Mouse (Mus musculus) intestine, postnatal 0 days (tissue): Measurements from ENCODE around the gene C1qtnf3. TPM values are rescaled to one million over a fixed set of nuclear protein-coding genes. Genes with fewer than 3 reads are reported as not detected.
A peak's percentile ranks its signal among the peaks of the same experiment; 100 is the strongest.

Source experiments
- ATAC-seq: fragments of 200-750 bp; cut with Nextera tagmentation; 2 replicates; pipeline ENCODE4 v1.8.0; 2017; ENCODE audit warnings: mild to moderate bottlenecking, moderate TSS enrichment, moderate library complexity
- H3K27ac ChIP-seq: fragments of 300-500 bp; sonication (generic); 2 replicates; pipeline ENCODE4 v1.5.1; 2014; ENCODE audit warnings: mild to moderate bottlenecking, low read depth, low read length, moderate library complexity
- H3K27me3 ChIP-seq: fragments of 300-500 bp; sonication (generic); replicated peaks from 2 replicates; pipeline ENCODE4 v1.6.1; 2014; ENCODE audit warnings: low read length, mixed read lengths; ENCODE audit not compliant: control insufficient read depth, insufficient read depth
- H3K36me3 ChIP-seq: fragments of 300-500 bp; sonication (generic); 2 replicates; pipeline ENCODE4 v1.6.1; 2014; ENCODE audit warnings: mild to moderate bottlenecking, moderate library complexity; ENCODE audit not compliant: control insufficient read depth, insufficient read depth
- H3K4me1 ChIP-seq: fragments of 300-500 bp; sonication (generic); replicated peaks from 2 replicates; pipeline ENCODE4 v1.6.1; 2014; ENCODE audit warnings: antibody characterized with exemption, low read length, mixed read lengths; ENCODE audit not compliant: control insufficient read depth, insufficient read depth
- H3K4me2 ChIP-seq: fragments of 300-500 bp; sonication (generic); replicated peaks from 2 replicates; pipeline ENCODE4 v1.6.1; 2014; ENCODE audit warnings: low read depth, mild to moderate bottlenecking, moderate library complexity
- H3K4me3 ChIP-seq: fragments of 300-500 bp; sonication (generic); 2 replicates; pipeline ENCODE4 v1.5.1; 2014; ENCODE audit warnings: low read depth, low read length
- H3K9ac ChIP-seq: fragments of 300-500 bp; sonication (generic); 2 replicates; pipeline ENCODE4 v1.6.1; 2014; ENCODE audit warnings: mild to moderate bottlenecking, low read depth, low read length
- H3K9me3 ChIP-seq: fragments of 300-500 bp; sonication (generic); 2 replicates; pipeline ENCODE4 v1.6.1; 2016; ENCODE audit warnings: mixed run types; ENCODE audit not compliant: control insufficient read depth
- CTCF ChIP-seq: sonication (generic); IDR thresholded peaks from 2 replicates; pipeline ENCODE4 v1.5.1; 2016; ENCODE audit warnings: low read depth, mild to moderate bottlenecking, control low read depth, antibody characterized with exemption, moderate library complexity
- WGBS: fragments of 180-500 bp; shearing (Covaris S2); extraction: QIAGEN DNeasy Blood & Tissue Kit; methylation state at CpG from one replicate; pipeline ENCODE4 v1.1.7; 2014; 5-methylcytosine and 5-hydroxymethylcytosine counted together
- polyA plus RNA-seq: library from polyadenylated mRNA; unstranded; fragments of >200 nt; fragmentation: Nextera tagmentation; extraction: Ambion mirVana; gene quantifications from 2 replicates; pipeline ENCODE4 v1.2.1, GENCODE M21; 2015

The C1qtnf3 gene
- polyA plus RNA-seq, 1 experiment from 2014 or later = 7.9 TPM

- TF ChIP-seq CTCF = 0 out of 2 replicates have a peak, but pooled peaks have one; percentile 2
- H3K9me3 ChIP-seq = no peaks in the 10 kb centered on the region
- H3K9ac ChIP-seq = no peak overlapping the region
- H3K4me3 ChIP-seq = no peak overlapping the region
- no peak overlapping the region for H3K4me2 ChIP-seq
- no peaks in the 10 kb centered on the region for H3K4me1 ChIP-seq
- no peak overlapping the region for H3K27ac ChIP-seq
- ATAC-seq = no peak
- H3K36me3 ChIP-seq = peaks cover 20% of the 10 kb centered on the region; the same call in 1 of the 2 replicates
- WGBS = 13% methylated on average over 2 of the region's 2 CpGs
- H3K27me3 ChIP-seq = no peaks in the 10 kb centered on the region
These were observed 38.3 kb downstream of the C1qtnf3 start for GRCm38 (mm10) chr15:10990411-10990810.

- H3K4me3 ChIP-seq = no peak overlapping the region
- no peak for ATAC-seq
These were observed 39.4 kb downstream of the C1qtnf3 start for GRCm38 (mm10) chr15:10991566-10991965.

GRCm38 (mm10) chr15:10999832-11000231 is 47.7 kb downstream of the C1qtnf3 start:
- no peaks in the 10 kb centered on the region for H3K4me1 ChIP-seq
- no peak for ATAC-seq
- peaks cover 8% of the 10 kb centered on the region; the same call in 1 of the 2 replicates for H3K36me3 ChIP-seq
- H3K27ac ChIP-seq = no peak overlapping the region
- H3K4me2 ChIP-seq = no peak overlapping the region
- H3K9me3 ChIP-seq = no peaks in the 10 kb centered on the region
- H3K4me3 ChIP-seq = no peak overlapping the region
- 46% methylated on average over 5 of the region's 5 CpGs for WGBS
- H3K9ac ChIP-seq = no peak overlapping the region
- no peak for TF ChIP-seq CTCF
- H3K27me3 ChIP-seq = no peaks in the 10 kb centered on the region

More at GRCm38 (mm10) chr15:10991566-10991965, 39.4 kb downstream of the C1qtnf3 start:
- Histone ChIP-seq H3K36me3 (peaks cover 23% of the 10 kb centered on the region; the same call in 1 of the 2 replicates), H3K9me3 (no peaks in the 10 kb centered on the region), H3K4me2 (no peak overlapping the region), H3K27me3 (no peaks in the 10 kb centered on the region), H3K9ac (no peak overlapping the region), H3K27ac (no peak overlapping the region), H3K4me1 (no peaks in the 10 kb centered on the region)
- WGBS = 88% methylated on average over 1 of the region's 1 CpGs
- peak; percentile 50 for TF ChIP-seq CTCF

- H3K4me3 ChIP-seq = no peak within 1 kb of the TSS
- TF ChIP-seq CTCF = no peak
- H3K4me1 ChIP-seq = no peaks in the 10 kb centered on the region
- no peak for ATAC-seq
- no peak within 1 kb of the TSS for H3K4me2 ChIP-seq
- H3K9ac ChIP-seq = no peak within 1 kb of the TSS
- H3K36me3 ChIP-seq = peaks cover 3% of the 10 kb centered on the region; the same call in 1 of the 2 replicates
- no peaks in the 10 kb centered on the region for H3K9me3 ChIP-seq
- WGBS = 61% methylated on average over 7 of the region's 7 CpGs
- H3K27me3 ChIP-seq = no peaks in the 10 kb centered on the region
- no peak within 1 kb of the TSS for H3K27ac ChIP-seq
These were observed 48.3 kb downstream of the C1qtnf3 start, which contains the start of gene Slc45a2 for GRCm38 (mm10) chr15:11000421-11000820. Slc45a2 (plus strand) TSS chr15:11000721.

- Histone ChIP-seq H3K4me3 (no peak overlapping the region), H3K4me1 (no peaks in the 10 kb centered on the region), H3K27ac (no peak overlapping the region), H3K27me3 (no peaks in the 10 kb centered on the region), H3K9ac (no peak overlapping the region), H3K36me3 (no peaks in the 10 kb centered on the region), H3K4me2 (no peak overlapping the region), H3K9me3 (no peaks in the 10 kb centered on the region)
- TF ChIP-seq CTCF = no peak
- WGBS = 79% methylated on average over 4 of the region's 4 CpGs
- no peak for ATAC-seq
These were observed 51.7 kb downstream of the C1qtnf3 start for GRCm38 (mm10) chr15:11003791-11004190.

- Histone ChIP-seq H3K36me3 (no peaks in the 10 kb centered on the region), H3K27ac (no peak overlapping the region), H3K27me3 (no peaks in the 10 kb centered on the region), H3K4me3 (no peak overlapping the region), H3K9me3 (no peaks in the 10 kb centered on the region), H3K4me2 (no peak overlapping the region), H3K4me1 (no peaks in the 10 kb centered on the region), H3K9ac (no peak overlapping the region)
- WGBS = 64% methylated on average over 6 of the region's 6 CpGs
- no peak for ATAC-seq
- TF ChIP-seq CTCF = no peak
These were observed 52.5 kb downstream of the C1qtnf3 start for GRCm38 (mm10) chr15:11004646-11005045.

GRCm38 (mm10) chr15:11008756-11009155 is 56.6 kb downstream of the C1qtnf3 start:
- H3K36me3 ChIP-seq = no peaks in the 10 kb centered on the region
- no peak overlapping the region for H3K4me2 ChIP-seq
- 24% methylated on average over 5 of the region's 5 CpGs for WGBS
- no peak overlapping the region for H3K9ac ChIP-seq
- ATAC-seq = no peak
- no peak overlapping the region for H3K4me3 ChIP-seq
- no peaks in the 10 kb centered on the region for H3K27me3 ChIP-seq
- H3K9me3 ChIP-seq = no peaks in the 10 kb centered on the region
- TF ChIP-seq CTCF = peak; percentile 82
- H3K4me1 ChIP-seq = no peaks in the 10 kb centered on the region
- H3K27ac ChIP-seq = no peak overlapping the region
